In genomic region chr17:87959406-87959805, GRCm38 (mm10) we compare ENCODE assay signal across 13 mouse cellular contexts. TPM values are rescaled to one million over a fixed set of nuclear protein-coding genes. Genes with fewer than 3 reads are reported as not detected.
"Had no signal": no experiment of that assay in that cellular context is flagged by ENCODE, and none has a peak within 500 bp of the region (broad histone marks: within the 10 kb centered on the region; RNA-seq: fewer than 3 reads in every experiment).

No protein-coding gene starts in this region.

RNA-seq across cellular contexts. Expression of gene Rpl36-ps4, which starts 38.6 kb away (rescaled TPM):
- polyA plus RNA-seq: neural tube, embryonic 13.5 days; neural tube, embryonic 14.5 days; neural tube, embryonic 15.5 days; small intestine, adult 2 months; spleen, adult 2 months; stomach, embryonic 14.5 days; stomach, embryonic 15.5 days; stomach, embryonic 16.5 days; stomach, postnatal 0 days; testis, adult 2 months; thymus, adult 2 months; thymus, postnatal 0 days; urinary bladder, adult 2 months had no signal
